Mouse (Mus musculus) T-cell, adult 2 months (primary cell): Measurements from ENCODE around the gene Eln.
A peak's percentile ranks its signal among the peaks of the same experiment; 100 is the strongest.

Source experiments
- DNase-seq: peaks from one replicate; pipeline ENCODE4 v3.0.0; 2022; ENCODE audit warnings: low spot score

Gene Eln

DNA sequence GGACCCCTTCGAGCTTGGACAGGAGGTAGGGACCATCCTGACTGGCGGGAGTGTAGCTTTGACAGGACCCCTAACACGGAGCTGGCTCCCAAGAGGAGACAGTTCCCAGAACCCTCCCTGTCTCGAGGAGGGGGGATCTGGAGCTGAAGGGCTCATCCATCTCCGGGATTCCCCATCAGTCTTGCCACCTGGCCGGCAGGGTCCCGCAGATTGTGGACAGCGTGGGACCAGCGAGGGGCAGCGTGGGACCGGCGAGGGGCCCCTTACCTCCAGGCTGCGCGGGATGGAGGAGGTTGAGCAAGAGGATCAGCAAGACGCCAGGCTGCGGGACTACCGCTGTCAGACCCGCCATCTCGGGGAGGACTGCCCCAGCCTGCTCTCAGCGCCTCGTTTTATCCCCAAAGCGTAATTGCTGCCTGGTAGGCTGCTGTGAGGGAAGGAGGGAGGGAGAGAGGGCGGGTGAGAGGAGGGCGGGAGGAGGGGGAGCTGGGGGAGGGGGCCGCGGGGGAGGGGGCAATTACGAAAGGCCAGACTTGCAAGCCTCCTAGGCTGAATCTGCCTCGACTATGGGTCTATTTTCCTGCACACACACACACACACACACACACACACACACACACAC, at the start of gene Eln:
TSS of gene Eln (minus strand) at position 434 of the 622 bp plus-strand sequence.
- no peak for DNase-seq

GRCm38 (mm10) chr5:134790080-134790995, 43.2 kb upstream of the Eln start:
- DNase-seq: no peak

- no peak for DNase-seq
Measured at GRCm38 (mm10) chr5:134788237-134788636, 41.1 kb upstream of the Eln start.

- DNase-seq: no peak
Measured at GRCm38 (mm10) chr5:134785691-134786371, 38.7 kb upstream of the Eln start.

- DNase-seq: no peak
Measured at GRCm38 (mm10) chr5:134783794-134784193, 36.7 kb upstream of the Eln start.

GRCm38 (mm10) chr5:134780963-134781362, 33.8 kb upstream of the Eln start:
- no peak for DNase-seq

DNA sequence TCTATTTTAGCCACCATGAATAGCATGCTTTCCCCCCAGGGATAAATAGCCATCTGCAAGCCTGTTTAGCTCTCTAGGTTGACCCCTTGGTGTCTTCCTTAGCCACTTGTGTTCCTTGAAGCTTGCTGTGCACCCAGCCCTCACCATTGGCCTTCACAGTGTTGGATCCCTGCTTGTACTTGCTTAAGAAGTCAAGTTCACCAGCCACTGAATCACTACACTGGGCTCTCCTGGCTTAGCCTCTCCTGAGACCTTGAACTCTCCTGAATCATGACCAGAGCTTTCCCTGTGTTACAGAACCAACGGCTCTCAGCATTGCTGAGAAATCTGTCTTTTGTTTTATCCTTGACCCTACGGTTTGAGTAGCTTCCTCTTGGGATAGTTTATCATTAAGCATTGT, 33.0 kb upstream of the Eln start:
- DNase-seq: no peak

DNA sequence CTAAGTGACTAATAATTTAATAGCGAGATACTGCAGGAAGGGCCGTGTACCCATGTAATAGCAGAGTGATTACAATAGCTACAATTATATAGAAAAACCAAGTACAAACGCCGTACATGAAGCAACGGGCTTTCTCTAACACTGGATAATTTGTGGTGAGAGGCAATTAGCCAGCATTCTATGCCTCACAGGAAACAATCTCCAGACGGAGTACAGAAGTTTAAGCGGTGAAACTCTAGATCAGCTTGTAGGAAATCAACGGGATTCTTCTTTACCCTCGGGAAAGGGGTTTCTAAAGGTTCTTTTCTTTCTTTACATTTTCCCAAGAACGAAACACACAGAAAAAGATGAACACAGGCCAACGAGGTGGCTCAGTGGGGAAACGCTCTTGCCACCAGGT, 29.4 kb upstream of the Eln start:
- DNase-seq: no peak

DNA sequence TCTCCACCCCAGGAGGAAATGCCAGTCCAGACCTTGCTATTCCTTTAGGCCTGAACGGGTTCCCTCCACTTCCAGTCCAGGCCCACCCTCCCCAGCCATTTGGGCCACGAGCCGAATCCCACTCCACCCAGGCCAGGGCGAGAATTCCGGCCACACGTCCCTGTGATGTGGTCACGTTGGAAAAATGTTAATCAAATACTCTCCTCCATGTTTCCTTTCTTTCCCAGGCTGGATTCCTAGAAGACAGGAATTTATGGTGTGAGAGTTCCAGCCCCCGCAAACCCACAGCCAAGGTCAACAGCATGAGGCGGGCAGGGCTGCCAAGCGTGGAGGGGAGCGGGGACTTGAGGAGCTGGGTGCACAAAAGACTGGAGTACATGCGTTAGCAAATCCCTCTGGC, 25.4 kb upstream of the Eln start:
- no peak for DNase-seq

GRCm38 (mm10) chr5:134771750-134772149, 24.6 kb upstream of the Eln start:
- DNase-seq: no peak

- no peak for DNase-seq
Measured at GRCm38 (mm10) chr5:134769181-134769580, 22.1 kb upstream of the Eln start.

DNA sequence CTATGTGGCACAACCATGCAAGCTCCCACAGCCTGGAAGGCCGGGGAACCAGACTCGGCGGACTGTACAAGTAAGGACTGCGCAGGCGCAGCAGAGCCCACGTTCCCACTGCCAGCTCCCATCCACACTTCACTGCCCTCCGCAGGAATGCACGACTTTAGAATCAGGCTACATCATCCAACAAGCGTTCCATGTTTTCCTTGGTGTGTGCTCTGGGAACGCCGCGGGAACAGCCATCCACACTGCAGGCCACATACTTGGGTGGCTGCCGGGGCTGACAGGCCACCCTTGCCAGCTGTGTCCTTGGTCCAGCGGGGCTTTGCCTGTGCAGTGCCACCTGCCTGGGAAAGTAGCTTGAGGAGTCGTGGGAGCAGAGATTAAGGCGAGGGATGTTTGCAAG, 18.3 kb upstream of the Eln start:
- DNase-seq: no peak

DNA sequence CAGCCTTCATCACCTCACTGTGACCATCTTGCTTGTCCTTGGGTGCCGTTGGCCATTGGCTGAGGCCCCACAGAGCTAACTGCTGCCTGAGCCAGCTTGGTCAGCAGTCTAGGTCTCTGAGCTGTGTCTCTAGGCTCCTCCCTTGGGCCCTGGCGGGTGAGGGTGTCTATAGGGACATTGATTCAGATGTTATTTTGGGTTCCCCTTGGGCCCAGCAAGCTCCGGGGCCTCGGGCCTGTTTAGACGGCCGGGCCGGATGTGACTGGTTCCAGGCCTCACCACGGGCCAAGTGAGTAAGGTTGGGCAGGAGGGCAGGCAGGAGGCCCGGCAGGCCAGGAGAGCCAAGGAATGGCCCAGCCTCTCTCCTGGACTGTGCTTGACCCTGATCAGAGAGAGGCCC, 16.2 kb upstream of the Eln start:
- DNase-seq: no peak

GRCm38 (mm10) chr5:134761409-134762124, 14.4 kb upstream of the Eln start:
- no peak for DNase-seq

DNA sequence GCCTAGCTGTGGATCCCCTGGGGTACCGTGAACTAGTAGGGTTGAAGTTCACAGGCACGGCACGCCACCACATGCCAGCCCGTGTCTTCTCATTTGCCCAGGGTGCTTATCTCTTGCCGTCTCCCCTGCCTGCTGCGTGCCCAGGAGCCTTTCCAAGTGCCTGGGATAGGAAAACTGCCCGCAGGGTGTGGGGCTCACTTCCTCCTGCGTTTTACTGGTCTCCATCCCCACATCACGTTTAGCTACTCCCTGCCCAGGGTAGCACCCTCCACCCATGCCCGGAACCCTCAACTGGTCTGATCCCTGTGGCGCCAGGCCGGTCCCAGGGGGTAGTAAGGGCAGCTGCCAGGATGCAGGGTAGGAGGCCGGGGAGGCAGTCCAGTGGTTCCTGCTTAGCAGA, 8.9 kb upstream of the Eln start:
- DNase-seq: no peak

- no peak for DNase-seq
Measured at GRCm38 (mm10) chr5:134754096-134754495, 7.0 kb upstream of the Eln start.

DNA sequence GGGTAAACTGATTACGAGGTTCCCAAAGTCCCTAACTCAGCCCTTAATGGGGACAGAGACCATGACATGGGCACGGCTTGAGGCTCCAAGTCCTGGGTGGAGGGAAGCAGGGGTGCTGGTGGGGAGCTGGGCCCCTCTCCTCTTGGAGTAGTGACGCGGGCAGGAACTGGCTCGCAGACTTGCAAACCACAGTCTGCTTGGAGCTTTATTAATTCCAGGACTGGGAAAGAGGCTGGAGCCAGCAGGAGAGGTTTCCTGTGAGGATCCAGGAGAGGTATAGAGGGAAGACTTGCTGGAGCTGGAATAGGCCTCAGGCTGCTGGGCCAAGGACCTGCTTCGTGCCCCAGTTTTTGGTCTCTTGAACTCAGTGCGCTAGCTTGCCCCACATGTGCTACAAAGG, 3.3 kb upstream of the Eln start:
- no peak for DNase-seq

- peak; percentile 13 for DNase-seq
Measured at GRCm38 (mm10) chr5:134747947-134748618, 960 bp upstream of the Eln start.

DNA sequence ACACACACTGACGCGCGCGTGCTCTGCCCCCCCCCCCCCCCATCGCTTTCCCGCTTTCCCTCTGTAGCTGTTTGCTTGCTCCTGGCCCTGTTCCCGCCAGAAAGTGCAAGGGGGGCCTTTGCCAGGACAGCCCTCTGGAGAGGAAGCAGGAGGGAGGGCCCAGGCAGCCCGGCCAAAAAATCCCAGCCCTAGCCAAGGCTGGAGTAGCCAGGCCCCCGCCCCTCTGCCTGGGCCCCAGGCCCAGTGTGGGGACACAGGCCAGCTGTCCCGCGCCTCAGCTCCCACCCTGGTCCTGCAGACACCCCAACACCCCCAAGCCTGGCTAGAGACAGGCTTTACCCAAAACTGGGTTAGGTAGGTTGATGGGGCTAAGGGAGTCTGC, 380 bp upstream of the Eln start:
- DNase-seq: no peak

GRCm38 (mm10) chr5:134746201-134746600, 922 bp downstream of the Eln start:
- DNase-seq: no peak

DNA sequence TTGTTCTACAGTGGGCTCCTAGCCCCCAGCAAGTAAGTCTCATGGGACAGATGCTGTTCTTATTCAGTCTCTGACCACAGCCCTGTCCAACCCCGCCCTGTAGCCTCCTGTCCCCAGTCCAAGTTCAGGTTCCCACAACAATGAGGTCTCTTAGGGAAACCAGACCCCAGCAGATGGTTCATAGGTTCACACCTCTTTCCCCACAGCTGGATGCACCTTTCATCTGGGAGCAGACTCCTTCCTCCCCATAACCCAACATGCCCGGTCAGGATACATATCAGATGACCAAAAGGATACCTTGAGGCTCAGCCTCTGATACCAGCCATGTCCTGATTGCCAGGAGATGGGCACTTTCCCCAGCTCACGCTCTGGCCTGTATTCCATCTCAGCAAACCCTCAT, 1.3 kb downstream of the Eln start:
- DNase-seq: no peak

GRCm38 (mm10) chr5:134745000-134745399, 2.1 kb downstream of the Eln start:
- DNase-seq: no peak
